Mouse (Mus musculus) adipocyte (in vitro differentiated cells): ENCODE measurements at regions not wholly inside any gene's neighbourhood (a gene's known extent, or its start where the extent isn't known, plus 50 kb on each side); places are given as distances from the start of the nearest gene placed in this dataset.

Experiments used
- DNase-seq: peaks from one replicate; pipeline ENCODE4 v3.0.0-alpha.2; 2016; ENCODE audit warnings: low spot score

- DNase-seq, result no peak
Measured at GRCm38 (mm10) chr12:95388185-95388584, 303.8 kb upstream of the Flrt2 start.

- no peak for DNase-seq
Measured at GRCm38 (mm10) chr12:95392821-95393220, 299.2 kb upstream of the Flrt2 start.

- no peak for DNase-seq
Measured at GRCm38 (mm10) chr12:95394991-95395530, 297.0 kb upstream of the Flrt2 start.

- DNase-seq, result no peak
Measured at GRCm38 (mm10) chr12:95420861-95421260, 271.2 kb upstream of the Flrt2 start.

GRCm38 (mm10) chr12:95424739-95425138, 267.3 kb upstream of the Flrt2 start:
- no peak for DNase-seq

GRCm38 (mm10) chr12:95437226-95437625, 254.8 kb upstream of the Flrt2 start:
- no peak for DNase-seq

GRCm38 (mm10) chr12:95457480-95457879, 234.5 kb upstream of the Flrt2 start:
- peak; percentile 38 for DNase-seq

- no peak for DNase-seq
Measured at GRCm38 (mm10) chr12:95466502-95467490, 225.2 kb upstream of the Flrt2 start.

GRCm38 (mm10) chr12:95469897-95470296, 222.1 kb upstream of the Flrt2 start:
- peak; percentile 25 for DNase-seq

- no peak for DNase-seq
Measured at GRCm38 (mm10) chr12:95486502-95486901, 205.5 kb upstream of the Flrt2 start.

GRCm38 (mm10) chr12:95488371-95488770, 203.7 kb upstream of the Flrt2 start:
- DNase-seq, result no peak

GRCm38 (mm10) chr12:95489374-95489773, 202.7 kb upstream of the Flrt2 start:
- DNase-seq, result peak; percentile 5

GRCm38 (mm10) chr12:95489848-95490247, 202.2 kb upstream of the Flrt2 start:
- no peak for DNase-seq

GRCm38 (mm10) chr12:95491806-95492436, 200.1 kb upstream of the Flrt2 start:
- peak; percentile 17 for DNase-seq

GRCm38 (mm10) chr12:95501443-95501842, 190.6 kb upstream of the Flrt2 start:
- no peak for DNase-seq

- DNase-seq, result no peak
Measured at GRCm38 (mm10) chr12:95520008-95520407, 172.0 kb upstream of the Flrt2 start.

GRCm38 (mm10) chr12:95522052-95522451, 170.0 kb upstream of the Flrt2 start:
- no peak for DNase-seq

GRCm38 (mm10) chr12:95533888-95534639, 158.0 kb upstream of the Flrt2 start:
- no peak for DNase-seq

- DNase-seq, result peak; percentile 26
Measured at GRCm38 (mm10) chr12:95547301-95547700, 144.7 kb upstream of the Flrt2 start.

GRCm38 (mm10) chr12:95553129-95553528, 138.9 kb upstream of the Flrt2 start:
- DNase-seq, result no peak

- DNase-seq, result no peak
Measured at GRCm38 (mm10) chr12:95558706-95559406, 133.2 kb upstream of the Flrt2 start.
